Mouse (Mus musculus) layer of hippocampus, postnatal 14 days (tissue): Measurements from ENCODE around the gene Thap11. TPM values are rescaled to one million over a fixed set of nuclear protein-coding genes. Genes with fewer than 3 reads are reported as not detected.
"Not testable (repeated sequence)": the region's sequence is repeated elsewhere in the genome, so short reads cannot be mapped to it uniquely, and the experiment has no call there.

Experiments used
- DNase-seq, 2 experiments: peaks; one replicate each; pipeline ENCODE4 v3.0.0; 2021 to 2022; ENCODE audit warnings: low spot score in 2 of 2, mixed read lengths in 1 of 2
- long read RNA-seq, 2 experiments: library from polyadenylated mRNA; stranded (forward); transcript quantifications; one replicate each; pipeline ENCODE4 v2.0.0; 2021
- total RNA-seq, 2 experiments: library from RNA; stranded (reverse); gene quantifications; 2 replicates each; pipeline ENCODE4 v1.2.3; 2021

Thap11 gene
- 10 to 100 TPM; 34.5 to 36.1 TPM for total RNA-seq
- long read RNA-seq, experiment 1, transcript Thap11-201 (1 exons, 1,819 nt), result major isoform, 37 of 37 reads
- long read RNA-seq, experiment 1, partial matches to known transcripts, result 0 of 37 reads
- long read RNA-seq, experiment 1, other reads (novel, unspliced or antisense), result 0 of 37 reads
- long read RNA-seq, experiment 2, transcript Thap11-201 (1 exons, 1,819 nt), result major isoform, 58 of 58 reads
- long read RNA-seq, experiment 2, partial matches to known transcripts, result 0 of 58 reads
- long read RNA-seq, experiment 2, other reads (novel, unspliced or antisense), result 0 of 58 reads

DNA sequence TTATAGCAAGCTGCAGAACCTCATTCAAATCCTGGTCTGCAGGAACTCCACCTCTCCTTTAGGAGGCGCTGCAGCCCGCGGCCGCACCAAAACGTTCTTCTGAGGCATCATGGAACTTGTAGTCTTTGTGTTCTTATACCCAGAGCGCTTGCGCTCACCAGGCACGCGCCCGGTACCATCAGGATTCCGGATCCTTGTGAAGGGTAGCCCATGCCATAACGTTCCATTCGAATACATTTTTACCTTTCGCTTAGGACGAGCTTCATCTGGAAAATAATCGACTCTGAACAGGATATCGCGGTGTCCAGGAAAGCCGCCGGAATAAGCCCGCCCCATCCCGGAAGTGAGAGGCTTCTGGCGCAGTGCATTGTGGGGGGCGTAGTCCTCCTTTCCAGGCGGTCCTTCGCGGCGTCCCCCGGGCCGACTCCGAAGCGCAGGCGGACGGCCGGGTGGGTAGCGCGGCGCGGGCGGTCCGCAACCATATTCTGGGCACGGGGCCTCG, at the start of gene Thap11:
Gene Thap11, plus strand, starts transcription at position 418 of the 502 bp plus-strand sequence.
- DNase-seq, result peak; percentile 91 to 93

DNA sequence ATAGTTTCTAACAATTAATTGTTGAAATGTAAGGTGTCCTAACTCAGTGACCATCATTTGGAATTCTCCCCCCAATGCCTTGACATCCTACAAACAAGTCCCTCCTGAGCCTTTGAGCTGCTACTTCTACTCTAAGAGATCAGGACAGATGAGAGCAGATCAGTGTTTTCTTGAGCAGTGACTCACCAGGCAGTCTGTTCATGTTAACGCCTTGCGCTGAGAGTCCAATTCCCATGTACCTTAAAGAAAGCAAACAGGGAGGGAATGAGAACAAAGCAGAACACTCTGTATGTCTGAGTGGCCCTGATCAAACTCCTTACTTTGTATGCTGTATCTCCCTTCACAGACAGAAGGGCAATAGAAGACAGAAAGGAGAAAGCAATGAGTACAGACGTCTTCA, 49.6 kb upstream of the Thap11 start:
- no peak for DNase-seq

DNA sequence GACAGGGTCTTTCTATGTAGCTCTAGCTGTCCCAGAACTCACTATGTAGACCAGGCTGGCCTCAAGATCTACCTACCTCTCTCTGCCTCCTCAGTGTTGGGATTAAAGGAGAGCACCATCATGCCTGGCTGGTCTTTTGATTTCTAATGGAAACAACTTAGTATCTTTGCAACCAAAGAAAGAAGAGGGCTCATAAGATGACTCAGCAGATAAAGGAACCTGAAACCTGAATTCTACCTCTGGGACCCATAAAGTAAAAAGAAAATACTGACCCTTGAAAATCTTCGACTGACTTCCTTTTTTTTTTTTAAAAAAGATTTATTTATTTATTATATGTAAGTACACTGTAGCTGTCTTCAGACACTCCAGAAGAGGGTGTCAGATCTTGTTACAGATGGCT, 49.0 kb upstream of the Thap11 start:
- DNase-seq, result no peak

DNA sequence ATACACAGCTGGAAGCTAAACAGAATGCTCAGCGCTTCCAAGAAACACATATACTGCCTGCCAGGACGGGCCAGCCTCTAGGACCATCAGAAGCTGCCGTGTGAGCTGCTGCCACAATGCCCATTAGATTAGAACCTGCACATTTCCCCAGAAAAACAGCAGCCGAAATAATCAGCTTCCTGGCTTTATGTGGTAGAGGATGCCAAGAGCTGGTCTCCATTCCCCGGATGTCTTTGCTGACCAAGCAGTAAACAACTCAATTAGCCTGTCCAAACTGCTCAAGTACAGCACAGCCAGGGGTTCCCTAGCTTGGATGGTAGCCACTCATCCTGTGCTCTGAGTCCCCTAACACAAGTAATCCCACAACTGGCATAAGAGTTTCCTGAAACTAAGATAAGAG, 47.2 kb upstream of the Thap11 start:
- no peak for DNase-seq

DNA sequence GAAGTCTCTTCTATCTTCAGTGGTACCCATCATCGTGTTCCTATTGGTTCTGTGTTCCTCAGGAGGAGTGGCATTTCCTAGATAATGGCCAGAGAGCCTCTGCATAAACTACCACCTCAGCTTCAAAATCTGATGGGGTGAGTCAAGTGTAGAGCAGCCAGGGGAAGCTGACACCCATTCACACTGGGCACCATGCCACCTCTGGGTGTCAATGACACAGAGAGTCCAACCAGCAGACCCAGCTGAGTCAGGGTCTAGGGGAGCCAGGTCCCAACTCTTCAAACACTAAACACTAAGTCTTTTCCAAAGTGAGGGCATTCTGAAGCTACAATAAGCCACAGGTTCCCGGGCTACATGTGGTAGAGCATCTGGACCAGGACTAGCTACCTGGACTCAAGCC, 46.5 kb upstream of the Thap11 start:
- no peak for DNase-seq

DNA sequence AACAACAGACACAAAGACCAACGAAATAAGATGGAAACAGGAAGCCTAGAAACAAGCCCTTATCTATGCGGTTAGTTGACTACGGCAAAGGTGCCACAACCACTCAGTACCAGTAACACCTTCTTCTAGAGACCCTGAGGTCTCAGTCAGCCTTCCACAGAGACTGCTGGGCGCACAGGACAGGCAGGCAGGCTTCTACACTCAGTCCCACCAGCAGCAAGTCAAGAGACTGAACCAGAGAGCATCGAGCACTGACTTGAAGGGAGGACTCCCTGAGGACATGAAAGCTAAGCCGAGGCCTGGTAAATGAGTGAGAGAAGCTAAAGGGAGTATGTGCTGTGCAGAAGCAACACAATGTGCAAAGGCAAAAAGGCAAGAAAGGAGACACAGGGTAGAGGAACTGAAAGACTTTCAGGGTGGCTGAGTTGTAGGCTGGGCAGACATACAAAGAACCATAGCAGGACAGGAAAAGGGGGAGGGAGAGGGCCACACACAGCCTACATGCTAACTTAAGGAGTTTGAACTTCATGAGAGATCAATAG, 44.6 kb upstream of the Thap11 start:
- no peak for DNase-seq

DNA sequence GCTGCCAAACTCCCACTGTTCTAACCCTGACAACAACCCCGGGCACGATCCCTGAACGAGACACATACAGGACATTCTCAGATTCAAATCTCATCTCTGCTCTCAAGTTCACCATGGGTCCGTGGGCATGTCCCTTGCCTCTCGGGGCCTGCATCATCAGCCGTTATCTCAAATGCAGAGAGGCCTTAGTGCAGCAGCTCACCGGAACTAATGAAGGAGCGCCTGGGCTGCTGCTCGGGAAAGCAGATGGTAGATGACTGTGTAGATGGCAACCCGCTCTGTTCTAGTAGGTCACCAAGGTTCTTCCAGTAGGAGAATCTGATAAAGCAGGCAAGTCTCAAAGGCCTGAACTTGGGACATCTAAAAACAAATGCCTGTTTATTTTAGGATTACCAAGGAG, 43.9 kb upstream of the Thap11 start:
- no peak for DNase-seq

DNA sequence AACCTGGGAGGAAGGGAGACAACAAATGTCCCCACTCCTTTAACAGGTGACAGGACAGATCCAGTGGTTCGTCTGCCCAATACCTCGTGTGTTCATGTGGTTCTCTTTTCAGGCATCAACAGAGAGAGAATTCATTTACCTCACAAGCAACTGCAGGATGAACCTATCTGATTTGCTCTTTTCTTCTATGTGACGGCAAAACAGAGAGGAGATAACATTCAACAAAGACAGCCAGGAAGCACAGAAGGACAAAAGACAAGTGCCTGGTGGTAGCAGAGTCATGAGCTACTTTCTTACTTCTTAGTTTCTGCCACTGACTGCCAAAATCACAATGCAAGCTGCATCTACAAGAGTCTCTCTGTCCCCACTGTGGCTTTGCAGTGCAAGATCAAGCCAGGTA, 43.4 kb upstream of the Thap11 start:
- no peak for DNase-seq

DNA sequence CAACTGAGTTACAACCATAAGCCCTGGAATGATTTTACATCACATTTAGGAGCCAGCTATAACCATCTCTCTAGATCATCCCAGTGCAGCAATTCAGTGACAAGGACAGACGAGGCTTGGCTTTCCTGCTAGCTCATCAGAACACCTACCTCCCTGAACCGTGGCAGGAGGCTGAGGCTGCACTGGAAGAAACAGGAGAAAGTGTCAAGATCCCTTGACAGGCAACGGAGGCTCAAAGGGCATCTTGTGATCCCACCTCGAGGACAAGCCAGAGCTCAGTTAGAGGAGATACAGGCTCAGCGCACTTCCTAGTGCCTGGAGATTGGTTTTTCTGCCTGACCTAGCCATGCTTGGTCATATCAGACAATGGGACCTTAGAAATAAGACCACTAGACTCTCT, 42.4 kb upstream of the Thap11 start:
- DNase-seq, result no peak

DNA sequence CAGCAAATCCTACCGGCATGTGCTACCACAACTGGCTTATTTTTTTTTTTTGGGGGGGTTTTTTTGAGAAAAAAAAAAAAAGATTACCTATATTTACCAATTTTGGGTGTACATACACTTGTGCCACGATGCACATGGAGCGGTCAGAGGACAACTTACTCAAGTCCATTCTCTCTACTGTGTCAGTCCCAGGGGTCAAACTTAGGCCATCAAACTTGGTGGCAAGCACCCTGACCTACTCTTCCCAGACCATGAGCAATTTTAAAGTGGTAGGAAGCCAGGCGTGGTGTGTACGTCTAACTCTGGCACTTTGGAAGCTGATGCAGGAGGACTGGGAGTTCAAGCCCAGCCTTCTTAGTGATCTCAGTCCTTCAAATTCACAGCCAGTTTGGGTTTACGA, 41.7 kb upstream of the Thap11 start:
- DNase-seq, result no peak

DNA sequence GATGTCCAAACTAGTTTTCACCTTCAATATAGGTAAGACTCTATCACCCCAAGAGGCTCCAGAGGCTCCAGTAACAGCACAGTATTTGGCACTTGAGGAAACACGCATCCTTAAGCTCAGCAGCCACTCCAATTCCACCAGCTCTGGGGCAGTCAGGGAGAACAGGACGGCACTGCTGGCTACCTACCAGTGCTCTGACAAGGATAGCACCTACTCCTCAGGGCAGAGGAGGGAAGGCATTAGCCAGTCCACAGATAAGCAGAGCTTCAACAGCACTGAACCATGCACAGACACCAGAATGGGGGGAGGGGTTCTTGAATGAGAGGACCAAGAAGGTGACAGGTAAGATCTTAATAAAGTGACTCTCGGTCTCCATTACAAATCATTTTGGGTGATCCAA, 35.3 kb upstream of the Thap11 start:
- DNase-seq, result no peak

DNA sequence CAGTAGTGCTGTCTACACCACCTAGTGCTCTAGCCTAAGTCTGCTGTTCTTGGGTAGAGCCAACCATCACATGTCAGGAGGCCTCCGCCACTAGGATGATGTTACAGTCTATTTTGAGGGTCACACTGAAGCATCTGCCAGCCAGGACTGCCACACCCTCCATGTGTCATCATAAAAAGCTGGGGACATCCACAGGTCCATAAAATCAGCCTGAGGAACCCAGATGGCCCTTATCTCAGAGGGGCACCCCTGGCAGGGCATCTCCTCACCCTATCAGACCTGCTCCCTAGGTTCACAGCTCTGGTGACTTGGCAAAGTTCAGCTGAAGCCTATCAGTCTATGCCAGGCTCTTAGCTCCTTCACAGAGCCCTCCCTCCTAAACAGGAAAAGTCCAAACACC, 34.0 kb upstream of the Thap11 start:
- no peak for DNase-seq

DNA sequence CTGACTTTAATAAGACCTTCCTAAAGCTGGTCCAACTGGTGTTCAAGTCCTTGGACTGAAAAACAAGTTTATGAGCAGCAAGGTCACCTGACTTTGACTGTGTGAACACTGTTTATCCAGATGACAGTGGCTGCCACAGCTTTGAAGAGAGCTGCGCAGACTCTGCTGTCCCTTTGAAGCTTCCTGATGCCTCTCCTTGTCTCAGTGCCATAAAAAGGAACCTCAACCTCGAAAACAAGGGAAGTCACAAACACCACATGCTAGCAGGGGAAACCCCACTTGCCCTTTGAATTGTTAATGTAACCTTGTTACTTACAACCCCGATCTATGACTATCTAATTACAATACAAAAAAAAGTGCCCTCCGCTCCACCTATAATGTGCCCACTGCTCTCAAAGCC, 29.4 kb upstream of the Thap11 start:
- no peak for DNase-seq

DNA sequence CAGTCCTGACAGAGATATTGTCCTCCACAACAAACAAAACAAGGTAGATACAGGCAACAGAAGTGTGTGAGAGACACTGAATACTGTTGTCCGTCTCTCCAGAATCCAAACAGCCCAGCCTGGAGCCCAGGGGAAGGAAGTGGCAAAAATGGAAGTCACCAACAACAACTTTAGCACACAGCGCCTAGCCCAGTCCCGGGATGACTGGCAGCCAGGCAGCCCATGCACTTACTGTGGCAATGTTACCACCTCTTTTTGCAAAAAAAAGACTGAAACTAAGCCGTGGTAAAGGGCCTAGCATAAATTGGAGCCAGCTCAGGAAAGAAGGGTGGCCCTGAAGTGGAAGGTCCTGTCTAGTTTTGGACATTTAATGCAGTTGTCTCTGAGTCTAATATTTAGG, 28.6 kb upstream of the Thap11 start:
- DNase-seq, result no peak

DNA sequence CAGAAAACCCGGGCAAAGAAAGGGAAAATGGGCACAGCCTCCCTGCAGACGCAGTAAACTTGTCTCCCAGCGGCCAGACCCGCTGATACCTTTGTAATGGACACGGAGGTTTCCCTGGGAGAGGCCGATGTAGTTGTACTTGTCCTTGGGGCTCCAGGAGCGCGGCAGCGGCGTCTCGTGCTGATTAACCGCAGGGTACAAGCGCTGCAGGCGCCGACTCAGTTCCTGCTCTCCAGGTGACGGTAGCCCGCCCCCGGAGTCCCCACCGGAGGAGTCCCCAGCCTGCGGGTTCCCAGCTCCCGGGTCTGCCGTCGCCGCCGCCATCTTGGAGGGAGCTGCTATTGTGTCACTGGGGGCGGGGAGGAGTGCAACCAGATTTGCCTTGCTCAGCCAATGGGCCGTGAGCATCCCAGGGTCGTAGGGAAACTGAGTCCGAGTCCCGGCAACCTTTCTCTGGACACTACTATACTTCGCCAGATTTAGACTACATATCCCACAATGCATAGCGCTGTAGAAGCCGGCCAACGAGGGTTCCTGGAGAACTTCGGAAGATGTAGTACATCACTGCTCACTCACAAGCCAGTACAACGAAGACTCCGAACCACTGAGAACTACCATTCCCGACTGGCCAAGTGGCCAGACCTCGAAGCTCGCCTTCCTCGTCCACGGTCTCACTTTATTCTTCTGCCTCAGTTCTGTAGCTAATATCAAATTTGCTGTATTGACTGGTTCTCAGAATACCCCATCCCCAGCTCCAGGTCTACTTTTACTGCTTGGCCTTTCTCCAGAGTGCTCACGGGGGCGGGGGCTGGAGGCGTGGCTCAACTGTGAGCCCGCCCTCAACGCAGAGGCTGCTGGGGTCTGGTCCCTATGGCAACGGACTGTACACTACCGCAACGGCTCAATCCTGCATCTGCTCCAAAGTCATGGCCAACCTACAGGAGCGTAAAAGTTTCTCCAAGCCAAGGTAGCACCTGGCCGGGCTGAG, 27.8 kb upstream of the Thap11 start, which contains the start of the genes Ranbp10 and Tsnaxip1:
Gene Ranbp10, minus strand, starts transcription at position 490 of the 988 bp plus-strand sequence.
Gene Tsnaxip1, plus strand, starts transcription at position 871 of the 988 bp plus-strand sequence.
- DNase-seq, result peak; percentile 96 to 99

DNA sequence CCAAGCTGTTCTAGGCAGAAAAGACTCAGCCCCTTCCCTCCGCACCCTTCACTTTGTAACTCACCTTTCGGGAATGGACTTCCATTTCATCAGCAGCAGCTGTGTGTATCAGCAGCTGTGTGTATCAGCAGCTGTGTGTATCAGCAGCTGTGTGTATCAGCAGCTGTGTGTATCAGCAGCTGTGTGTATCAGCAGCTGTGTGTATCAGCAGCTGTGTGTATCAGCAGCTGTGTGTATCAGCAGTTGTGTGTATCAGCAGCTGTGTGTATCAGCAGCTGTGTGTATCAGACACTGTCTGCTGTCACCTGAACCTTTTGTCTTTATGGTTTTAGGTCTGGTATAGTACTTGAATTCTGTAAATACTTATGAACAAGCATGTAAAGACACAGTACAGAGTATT, 21.2 kb upstream of the Thap11 start:
- not testable (repeated sequence) for DNase-seq

DNA sequence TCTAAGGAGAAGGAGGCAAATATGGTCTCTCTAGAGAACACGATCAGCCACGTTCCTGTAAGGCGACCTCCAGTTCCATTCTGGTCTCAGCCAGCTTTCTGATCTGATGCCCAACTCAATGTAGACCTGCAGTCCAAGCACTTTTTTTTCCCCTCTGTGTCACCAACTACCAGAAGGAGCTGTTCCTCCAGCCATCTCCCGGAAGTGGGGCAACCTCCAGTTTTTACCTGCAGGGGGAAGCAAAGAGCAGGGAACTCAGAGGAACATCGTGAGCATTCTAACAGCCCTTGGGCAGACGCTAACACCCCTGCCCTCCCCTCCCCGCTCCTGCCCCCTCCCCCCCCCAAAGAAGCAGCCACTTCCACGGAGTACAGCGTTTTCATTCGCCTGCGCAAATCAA, 19.6 kb upstream of the Thap11 start:
- peak in 1 of 2 experiments; percentile 47 for DNase-seq

DNA sequence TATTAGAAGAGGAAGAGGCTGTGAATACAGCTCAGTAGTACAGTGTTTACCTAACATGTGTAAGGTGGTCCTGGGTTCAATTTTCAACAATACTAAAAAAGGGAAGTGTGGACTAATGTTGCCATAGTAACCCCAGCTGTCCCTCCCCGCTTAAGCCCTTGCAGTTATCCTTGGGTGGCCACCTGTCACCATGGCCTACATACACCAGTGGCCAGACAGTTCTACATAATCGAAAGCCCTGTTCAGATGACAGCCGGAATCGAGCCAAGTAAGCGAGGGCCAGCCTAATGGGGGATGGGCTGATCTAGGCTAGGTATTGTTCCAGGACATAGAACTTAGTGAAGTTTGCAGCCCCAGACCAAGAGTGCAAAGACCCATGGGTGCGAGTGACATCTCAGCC, 17.9 kb upstream of the Thap11 start:
- DNase-seq, result no peak

DNA sequence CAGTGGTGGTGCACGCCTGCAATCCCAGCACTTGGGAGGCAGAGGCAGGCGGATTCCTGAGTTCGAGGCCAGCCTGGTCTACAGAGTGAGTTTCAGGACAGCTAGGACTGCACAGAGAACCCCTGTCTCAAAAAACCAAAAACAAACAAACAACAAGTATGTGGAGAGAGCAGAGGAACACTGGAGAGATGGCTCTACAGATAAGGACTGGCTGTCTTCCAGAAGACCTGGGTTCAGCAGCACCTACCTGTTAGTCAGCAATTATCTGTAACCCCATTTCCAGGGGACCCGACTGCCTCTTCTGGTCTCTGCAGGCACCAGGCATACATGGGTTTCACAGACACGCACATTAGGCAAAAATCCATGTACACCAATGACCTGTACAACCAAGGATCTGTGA, 15.7 kb upstream of the Thap11 start:
- DNase-seq, result no peak

DNA sequence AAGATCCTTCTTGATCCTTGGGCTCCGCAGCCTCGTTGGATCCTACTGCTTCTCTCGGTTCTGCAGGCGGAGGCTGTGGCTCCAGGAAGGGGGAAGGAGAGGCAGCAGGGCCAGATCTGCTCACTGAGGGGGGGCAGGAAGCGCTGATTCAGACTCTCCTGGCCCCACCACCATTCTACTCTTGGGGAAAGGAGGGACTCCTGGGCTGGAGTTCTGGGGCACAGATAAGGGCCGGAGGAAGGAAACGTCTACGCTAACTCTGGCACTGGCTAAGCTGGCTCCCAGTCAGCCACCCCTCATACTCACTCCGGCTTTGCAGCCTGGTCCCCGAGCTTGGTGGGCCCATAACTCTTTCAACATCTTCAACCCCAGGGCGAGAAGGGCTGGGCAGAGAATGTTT, 8.3 kb upstream of the Thap11 start:
- no peak for DNase-seq

DNA sequence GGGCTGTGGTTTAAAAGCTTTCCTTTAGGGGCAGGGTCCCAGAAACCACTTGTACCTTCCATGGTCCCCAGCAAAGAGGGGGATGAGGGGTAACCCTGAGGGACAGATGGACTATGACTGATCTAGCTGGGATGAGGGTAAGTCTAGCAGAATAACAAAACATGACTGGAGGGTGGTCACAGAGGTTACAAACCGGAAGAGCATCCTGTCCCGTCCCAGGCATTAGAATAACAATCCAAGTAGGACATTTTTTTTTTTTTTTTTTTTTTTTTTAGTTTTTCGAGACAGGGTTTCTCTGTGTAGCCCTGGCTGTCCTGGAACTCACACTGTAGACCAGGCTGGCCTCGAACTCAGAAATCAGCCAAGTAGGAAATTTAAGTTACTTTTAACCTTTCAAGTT, 4.9 kb upstream of the Thap11 start:
- no peak for DNase-seq

DNA sequence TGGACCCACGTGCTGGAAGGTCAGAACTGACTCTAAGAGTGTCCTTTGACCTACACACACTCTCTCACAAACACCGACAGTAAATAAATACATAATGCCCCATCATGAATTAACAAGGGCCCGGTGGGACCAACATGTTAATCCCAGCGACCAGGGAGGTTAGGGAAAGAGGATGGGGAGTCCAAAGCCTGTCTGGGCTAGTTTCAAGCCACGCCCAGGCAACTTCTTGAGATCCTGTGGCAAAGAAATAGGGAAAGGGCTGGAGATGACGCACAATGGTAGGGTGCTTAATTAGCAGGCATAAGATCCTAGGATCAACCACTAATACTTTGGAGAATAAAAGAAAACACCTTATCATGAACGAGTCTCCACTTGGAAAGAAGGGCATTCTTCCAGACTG, 4.3 kb upstream of the Thap11 start:
- no peak for DNase-seq
